8 mouse cellular contexts compared by ENCODE assay signal in genomic region chr2:60210821-60211220, GRCm38 (mm10). TPM values are rescaled to one million over a fixed set of nuclear protein-coding genes. Genes with fewer than 3 reads are reported as not detected.
DNase-seq lines count a peak whose midpoint lies in the region; ATAC-seq lines count a peak whose summit lies in the region.

No protein-coding gene starts in this region.

- WGBS in kidney, embryonic 16.5 days, result 10% methylated on average over 5 of the region's 5 CpGs
- WGBS in forebrain, embryonic 15.5 days, result 17% methylated on average over 5 of the region's 5 CpGs
- 11% methylated on average over 5 of the region's 5 CpGs for whole genome bisulfite sequencing in macrophage (ENCODE audit: missing documents)

- DNase-seq in kidney, postnatal 25 days, result no peak
- peak; percentile 21 for DNase-seq in MN1 (ENCODE audit: low spot score)
- DNase-seq in left cerebral cortex, postnatal 14 days (ENCODE audit: low spot score in 2 of 2), result no peak
- DNase-seq in layer of hippocampus, adult 11-12 months (ENCODE audit: low spot score), result no peak

- H3K9me3 ChIP-seq in kidney, embryonic 16.5 days (ENCODE audit: low read length), result no peaks in the 10 kb centered on the region
- H3K9me3 ChIP-seq in forebrain, embryonic 15.5 days, result no peaks in the 10 kb centered on the region

- peaks cover 15% of the 10 kb centered on the region for H3K36me3 ChIP-seq in kidney, embryonic 16.5 days (ENCODE audit: insufficient read depth, low read length)
- H3K36me3 ChIP-seq in forebrain, embryonic 15.5 days, result peaks cover 3% of the 10 kb centered on the region; the same call in 1 of the 2 replicates
- H3K36me3 ChIP-seq in macrophage (ENCODE audit: inconsistent target), result no peaks in the 10 kb centered on the region

- no peaks in the 10 kb centered on the region for H3K27me3 ChIP-seq in kidney, embryonic 16.5 days (ENCODE audit: insufficient read depth, low read length)
- H3K27me3 ChIP-seq in forebrain, embryonic 15.5 days, result no peaks in the 10 kb centered on the region

- peaks cover 74% of the 10 kb centered on the region for H3K79me2 ChIP-seq in macrophage (ENCODE audit: inconsistent target)

- H3K9ac ChIP-seq in kidney, embryonic 16.5 days (replicated peaks; ENCODE audit: low read length), result peak overlapping the region; percentile 99
- H3K9ac ChIP-seq in forebrain, embryonic 15.5 days (replicated peaks), result peak overlapping the region; percentile 95

- H3K4me1 ChIP-seq in kidney, embryonic 16.5 days (ENCODE audit: insufficient read depth, low read length), result peaks cover 27% of the 10 kb centered on the region
- H3K4me1 ChIP-seq in forebrain, embryonic 15.5 days, result peaks cover 44% of the 10 kb centered on the region

- peak overlapping the region; percentile 77 for H3K4me2 ChIP-seq in kidney, embryonic 16.5 days (replicated peaks; ENCODE audit: low read depth, low read length)
- H3K4me2 ChIP-seq in forebrain, embryonic 15.5 days (replicated peaks), result peak overlapping the region; percentile 64

- intact Hi-C loops in left cerebral cortex, postnatal 14 days (cut with DNase I), result no loop called here

- peak overlapping the region; percentile 96 for H3K4me3 ChIP-seq in kidney, embryonic 16.5 days (ENCODE audit: low read length)
- H3K4me3 ChIP-seq in forebrain, embryonic 15.5 days, result peak overlapping the region; percentile 91
- peak overlapping the region; percentile 83 for H3K4me3 ChIP-seq in macrophage (ENCODE audit: inconsistent target)

- ATAC-seq in kidney, embryonic 16.5 days (ENCODE audit: low FRiP score, low TSS enrichment), result no peak
- no peak for ATAC-seq in forebrain, embryonic 15.5 days (replicated peaks)
- ATAC-seq in monocyte, adult 5-6 weeks (replicated peaks; ENCODE audit: insufficient number of reproducible peaks, low FRiP score, low TSS enrichment, poor library complexity, severe bottlenecking), result no peak

- H3K27ac ChIP-seq in kidney, embryonic 16.5 days (ENCODE audit: low read length), result no peak overlapping the region
- H3K27ac ChIP-seq in forebrain, embryonic 15.5 days (replicated peaks), result no peak overlapping the region
- peak overlapping the region; percentile 67; the same call in 1 of the 2 replicates for H3K27ac ChIP-seq in macrophage

RNA-seq across cellular contexts. Expression of gene March7, which starts 1.1 kb away (rescaled TPM):
- polyA plus RNA-seq in kidney, embryonic 16.5 days (2015; fragmentation: Nextera tagmentation; extraction: Ambion mirVana), result 64.6 and 71.3 TPM in 2 replicates
- 103 and 114 TPM in 2 replicates for polyA plus RNA-seq in forebrain, embryonic 15.5 days (2015; fragmentation: Nextera tagmentation; extraction: Ambion mirVana)
- total RNA-seq in macrophage (2018; cell fraction: chromatin; rRNA removed), result 100 to 1,000 TPM; 192 to 503 (median 288) TPM
- total RNA-seq in macrophage (2018; cell fraction: cytosol; rRNA removed), result 10 to 100 TPM; 33.5 to 60.6 (median 41.9) TPM
- total RNA-seq in macrophage (2018; cell fraction: nucleus; rRNA removed), result 100 to 1,000 TPM; 107 to 319 (median 174) TPM
- polyA plus RNA-seq in macrophage (2018), result 36.4 to 41.1 TPM (median 40.1 TPM) in 3 replicates
- 234 to 384 TPM (median 306 TPM) in 3 replicates for total RNA-seq in monocyte, adult 5-6 weeks (2017)
- total RNA-seq in left cerebral cortex, postnatal 14 days (2021), result 10 to 100 TPM; 60.8 to 63.0 TPM

RNA-seq across cellular contexts. Expression of gene Baz2b, which starts 1.2 kb away (rescaled TPM):
- polyA plus RNA-seq in kidney, embryonic 16.5 days (2015; fragmentation: Nextera tagmentation; extraction: Ambion mirVana), result 51.1 and 57.7 TPM in 2 replicates
- polyA plus RNA-seq in forebrain, embryonic 15.5 days (2015; fragmentation: Nextera tagmentation; extraction: Ambion mirVana), result 71.6 and 75.0 TPM in 2 replicates
- total RNA-seq in macrophage (2018; cell fraction: chromatin; rRNA removed), result 100 to 1,000 TPM; 411 to 897 (median 475) TPM
- 10 to 100 TPM; 36.5 to 69.0 (median 50.0) TPM for total RNA-seq in macrophage (2018; cell fraction: cytosol; rRNA removed)
- total RNA-seq in macrophage (2018; cell fraction: nucleus; rRNA removed), result 100 to 1,000 TPM; 161 to 515 (median 250) TPM
- 22.8 to 37.7 TPM (median 32.3 TPM) in 3 replicates for polyA plus RNA-seq in macrophage (2018)
- 125 to 210 TPM (median 148 TPM) in 3 replicates for total RNA-seq in monocyte, adult 5-6 weeks (2017)
- 10 to 100 TPM; 51.0 to 52.2 TPM for total RNA-seq in left cerebral cortex, postnatal 14 days (2021)
